Mouse (Mus musculus): ENCODE measurements around the gene Slitrk2. TPM values are rescaled to one million over a fixed set of nuclear protein-coding genes. Genes with fewer than 3 reads are reported as not detected.

Gene Slitrk2
- total and polyA plus RNA-seq, 3 experiments, result not detected

DNA sequence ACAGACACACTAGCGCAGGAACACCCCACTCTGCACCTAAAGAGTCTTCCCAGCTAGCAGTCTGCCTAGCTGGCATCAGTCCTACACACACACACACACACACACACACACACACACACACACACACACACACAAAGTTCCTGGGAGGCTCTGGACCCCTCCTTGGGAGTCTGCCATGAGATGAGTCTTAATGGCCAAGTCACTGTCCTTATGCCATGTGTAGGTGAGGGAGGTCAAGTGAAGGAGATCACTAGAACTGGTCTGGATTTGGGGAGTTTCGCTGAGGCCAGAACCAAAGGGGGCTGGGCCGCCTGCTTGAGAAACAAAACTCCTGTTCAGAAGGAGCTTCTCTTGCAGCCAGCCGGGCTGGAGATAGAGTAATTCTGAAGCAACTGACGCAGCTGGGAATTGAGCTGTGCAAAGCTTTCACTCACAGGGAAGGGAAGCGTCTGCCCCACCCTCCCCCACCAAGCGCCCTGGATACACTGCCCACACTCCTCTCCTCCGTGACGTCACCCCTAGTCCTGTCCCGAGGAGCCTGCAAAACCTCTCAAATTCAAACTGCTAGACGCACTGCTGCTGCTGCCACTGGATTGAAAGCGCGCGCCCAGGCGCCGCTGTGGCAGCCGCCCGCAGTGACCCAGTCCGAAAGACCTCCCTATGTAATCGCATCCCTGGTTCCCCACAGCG is 3.5 kb downstream of the Slitrk2 start:
- Histone ChIP-seq H3K9ac (ENCODE audit: insufficient read depth, low read depth) (no peak overlapping the region), H3K27me3 (replicated peaks) (no peaks in the 10 kb centered on the region), H3K27ac (ENCODE audit: insufficient read depth, low read depth) (no peak overlapping the region), H3K36me3 (replicated peaks in 1 of 2; ENCODE audit: control insufficient read depth in 1 of 2, insufficient read depth in 1 of 2, low read length in 1 of 2) (no peaks in the 10 kb centered on the region), H3K4me1 (ENCODE audit: control insufficient read depth in 1 of 2, insufficient read depth in 2 of 2) (no peaks in the 10 kb centered on the region), H3K9me3 (replicated peaks; ENCODE audit: low read length) (peaks cover 19% of the 10 kb centered on the region), H3K4me3 (replicated peaks in 1 of 3; ENCODE audit: low read depth in 2 of 3, low read length in 2 of 3, poor library complexity in 1 of 3) (no peak overlapping the region), H3K4me2 (ENCODE audit: insufficient read depth, low read depth, poor library complexity, severe bottlenecking) (no peak overlapping the region), H3K79me2 (replicated peaks; ENCODE audit: control insufficient read depth, extremely low read depth, insufficient read depth, poor library complexity, severe bottlenecking) (no peaks in the 10 kb centered on the region)
- TF ChIP-seq CHD2 (IDR thresholded peaks at IDR 0.05; ENCODE audit: low read length) (no peak), CTCF (conservative IDR thresholded peaks at IDR 0.05 in 1 of 2, IDR thresholded peaks at IDR 0.05 in 1 of 2; ENCODE audit: low read depth in 2 of 2, low read length in 2 of 2) (no peak), MYC (IDR thresholded peaks at IDR 0.05; ENCODE audit: low read depth, low read length) (no peak), ZMIZ1 (IDR thresholded peaks at IDR 0.05; ENCODE audit: low read depth, low read length) (no peak), ETS1 (conservative IDR thresholded peaks at IDR 0.05; ENCODE audit: low read depth, low read length) (no peak), HCFC1 (IDR thresholded peaks at IDR 0.05; ENCODE audit: low read depth, low read length) (no peak), PAX5 (IDR thresholded peaks at IDR 0.05; ENCODE audit: low read length) (no peak), SMC3 (IDR thresholded peaks at IDR 0.05; ENCODE audit: low read depth, low read length) (no peak), ZKSCAN1 (IDR thresholded peaks at IDR 0.05; ENCODE audit: borderline replicate concordance, low read depth, low read length) (no peak), TCF12 (IDR thresholded peaks at IDR 0.05; ENCODE audit: low read depth, low read length) (no peak), MAX (IDR thresholded peaks at IDR 0.05; ENCODE audit: low read length) (no peak), USF2 (conservative IDR thresholded peaks at IDR 0.05; ENCODE audit: low read depth, low read length) (no peak), RCOR1 (conservative IDR thresholded peaks at IDR 0.05; ENCODE audit: low read depth, low read length) (no peak), SIN3A (IDR thresholded peaks at IDR 0.05; ENCODE audit: low read length) (no peak), ELF1 (IDR thresholded peaks at IDR 0.05; ENCODE audit: low read depth, low read length) (no peak)
- dilution Hi-C loops (cut with MboI; ENCODE audit: extremely low pct_ligation_motif_present, extremely low pct_unique_long_range_greater_than_20kb, low sequenced_read_pairs), result no loop called here
- DNase-seq (ENCODE audit: extremely low read depth), result no peak
- in situ Hi-C loops (cut with MboI; ENCODE audit: low pct_ligation_motif_present, low pct_unique_long_range_greater_than_20kb, low sequenced_read_pairs), result no loop called here

GRCm38 (mm10) chrX:66657365-66657764 is 8.2 kb downstream of the Slitrk2 start:
- Histone ChIP-seq H3K4me2 (ENCODE audit: insufficient read depth, low read depth, poor library complexity, severe bottlenecking) (no peak overlapping the region), H3K27ac (ENCODE audit: insufficient read depth, low read depth) (no peak overlapping the region), H3K27me3 (replicated peaks) (no peaks in the 10 kb centered on the region), H3K9me3 (replicated peaks; ENCODE audit: low read length) (peaks cover 7% of the 10 kb centered on the region), H3K4me1 (ENCODE audit: control insufficient read depth in 1 of 2, insufficient read depth in 2 of 2) (no peaks in the 10 kb centered on the region), H3K9ac (ENCODE audit: insufficient read depth, low read depth) (no peak overlapping the region), H3K4me3 (replicated peaks in 1 of 3; ENCODE audit: low read depth in 2 of 3, low read length in 2 of 3, poor library complexity in 1 of 3) (no peak overlapping the region), H3K36me3 (replicated peaks in 1 of 2; ENCODE audit: control insufficient read depth in 1 of 2, insufficient read depth in 1 of 2, low read length in 1 of 2) (no peaks in the 10 kb centered on the region), H3K79me2 (replicated peaks; ENCODE audit: control insufficient read depth, extremely low read depth, insufficient read depth, poor library complexity, severe bottlenecking) (no peaks in the 10 kb centered on the region)
- in situ Hi-C loops (cut with MboI; ENCODE audit: low pct_ligation_motif_present, low pct_unique_long_range_greater_than_20kb, low sequenced_read_pairs), result no loop called here
- no peak for DNase-seq (ENCODE audit: extremely low read depth)
- TF ChIP-seq UBTF (IDR thresholded peaks at IDR 0.05; ENCODE audit: low read depth, low read length) (no peak), KAT2A (IDR thresholded peaks at IDR 0.05; ENCODE audit: insufficient replicate concordance, low read length) (no peak), SIN3A (IDR thresholded peaks at IDR 0.05; ENCODE audit: low read length) (no peak), MAFK (IDR thresholded peaks at IDR 0.05; ENCODE audit: insufficient replicate concordance, low read length) (no peak), MYC (IDR thresholded peaks at IDR 0.05; ENCODE audit: low read depth, low read length) (no peak), PAX5 (IDR thresholded peaks at IDR 0.05; ENCODE audit: low read length) (no peak), ZNF384 (IDR thresholded peaks at IDR 0.05; ENCODE audit: low read depth, low read length) (no peak), NELFE (IDR thresholded peaks at IDR 0.05; ENCODE audit: low read depth, low read length) (no peak), ELF1 (IDR thresholded peaks at IDR 0.05; ENCODE audit: low read depth, low read length) (no peak), CHD2 (IDR thresholded peaks at IDR 0.05; ENCODE audit: low read length) (no peak), MEF2A (IDR thresholded peaks at IDR 0.05; ENCODE audit: borderline replicate concordance, low read depth, low read length) (no peak), POLR2AphosphoS2 (IDR thresholded peaks at IDR 0.05; ENCODE audit: low read depth, low read length) (no peak), MAX (IDR thresholded peaks at IDR 0.05; ENCODE audit: low read length) (no peak), MXI1 (IDR thresholded peaks at IDR 0.05; ENCODE audit: low read depth, low read length) (no peak), ZMIZ1 (IDR thresholded peaks at IDR 0.05; ENCODE audit: low read depth, low read length) (no peak), JUND (conservative IDR thresholded peaks at IDR 0.05; ENCODE audit: low read depth, low read length) (no peak), ETS1 (conservative IDR thresholded peaks at IDR 0.05; ENCODE audit: low read depth, low read length) (no peak), HCFC1 (IDR thresholded peaks at IDR 0.05; ENCODE audit: low read depth, low read length) (no peak), CHD1 (IDR thresholded peaks at IDR 0.05; ENCODE audit: low read depth, low read length) (no peak), MAZ (IDR thresholded peaks at IDR 0.05; ENCODE audit: low read depth, low read length) (no peak)
- dilution Hi-C loops (cut with MboI; ENCODE audit: extremely low pct_ligation_motif_present, extremely low pct_unique_long_range_greater_than_20kb, low sequenced_read_pairs), result no loop called here

All from CH12.LX (cell line).